12 mouse cellular contexts compared by ENCODE assay signal in the genomic region with DNA sequence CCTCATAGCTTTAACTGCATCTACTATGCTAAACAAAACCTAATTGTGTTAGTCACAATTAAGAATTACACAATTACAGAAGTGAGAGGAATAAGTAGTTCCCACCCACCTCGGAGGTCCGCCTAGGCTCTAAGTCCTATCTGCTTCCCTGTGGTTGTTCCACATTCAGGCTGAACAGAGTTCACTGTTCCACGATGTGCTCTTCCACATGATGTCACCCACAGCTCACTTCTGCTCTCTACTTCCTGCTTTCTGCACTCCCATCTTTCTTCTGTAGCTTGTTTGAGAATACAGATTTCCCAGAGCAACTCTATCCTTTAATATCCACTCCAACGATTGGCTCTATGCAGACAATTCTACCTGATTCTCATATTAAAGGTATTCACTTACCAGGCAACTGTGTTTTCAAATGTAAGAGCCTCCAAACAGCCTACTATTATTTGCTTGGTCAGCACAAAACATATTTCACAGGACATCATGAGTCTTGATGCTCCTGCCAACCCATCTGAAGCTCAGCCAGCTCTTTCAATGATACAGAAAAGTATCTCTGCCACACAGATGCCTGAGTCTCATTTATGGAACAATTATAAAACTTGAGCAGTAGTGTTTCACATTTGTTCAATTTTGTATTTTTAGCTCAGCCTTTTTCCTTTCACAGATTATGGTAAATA.
A peak's percentile ranks its signal among the peaks of the same experiment; 100 is the strongest.
DNase-seq lines count a peak whose midpoint lies in the region; ATAC-seq and TF ChIP-seq lines count a peak whose summit lies in the region.
"Had no signal": no experiment of that assay in that cellular context is flagged by ENCODE, and none has a peak within 500 bp of the region (broad histone marks: within the 10 kb centered on the region; RNA-seq: fewer than 3 reads in every experiment).

No protein-coding gene starts in this region.

- H3K36me3 ChIP-seq in liver, postnatal 0 days (replicated peaks; ENCODE audit: insufficient read depth, low read length) = no peaks in the 10 kb centered on the region
- H3K36me3 ChIP-seq: limb, embryonic 10.5 days had no signal

- DNase-seq in heart, adult 11 months = peak; percentile 89
- DNase-seq in heart, postnatal 4 days = no peak
- DNase-seq in liver, postnatal 0 days = no peak
- DNase-seq in liver = no peak
- peak; percentile 74 for DNase-seq in brain, adult 2 months (ENCODE audit: low read depth, low spot score)
- DNase-seq in left cerebral cortex, adult 18-20 months (ENCODE audit: low spot score in 2 of 2) = no peak
- DNase-seq: adrenal gland, postnatal 10 days; spleen, adult 18-20 months; thymus, postnatal 14 days had no signal

- 51% methylated on average over 4 of the region's 4 CpGs for WGBS in liver, postnatal 0 days (ENCODE audit: insufficient replicate concordance)

- H3K9ac ChIP-seq in liver, postnatal 0 days (replicated peaks) = no peak overlapping the region

- no peak for TF ChIP-seq EP300 in liver, postnatal 0 days (IDR thresholded peaks at IDR 0.05; ENCODE audit: low read depth)

- H3K4me1 ChIP-seq in liver, postnatal 0 days (ENCODE audit: insufficient read depth) = no peaks in the 10 kb centered on the region
- H3K4me1 ChIP-seq: limb, embryonic 10.5 days had no signal

- no peaks in the 10 kb centered on the region for H3K27me3 ChIP-seq in liver, postnatal 0 days (ENCODE audit: insufficient read depth, low read length)

- peak; percentile 41; the same call in 1 of the 2 replicates for ATAC-seq in liver, postnatal 0 days
- ATAC-seq in megakaryocyte progenitor cell, adult 5-6 weeks (replicated peaks; ENCODE audit: poor library complexity) = peak; percentile 100

- H3K4me3 ChIP-seq in liver, postnatal 0 days (ENCODE audit: low read depth, low read length) = no peak overlapping the region
- H3K4me3 ChIP-seq: erythroblast, embryonic 14.5 days; limb, embryonic 10.5 days had no signal

- TF ChIP-seq CTCF in liver, postnatal 0 days (IDR thresholded peaks at IDR 0.05; ENCODE audit: low read depth) = no peak

- no peak overlapping the region for H3K4me2 ChIP-seq in liver, postnatal 0 days (ENCODE audit: low read depth, low read length)

- H3K9me3 ChIP-seq in liver, postnatal 0 days (ENCODE audit: low read length) = no peaks in the 10 kb centered on the region
- H3K9me3 ChIP-seq: limb, embryonic 10.5 days had no signal

- H3K27ac ChIP-seq in liver, postnatal 0 days (ENCODE audit: low read depth) = no peak overlapping the region
- H3K27ac ChIP-seq: limb, embryonic 10.5 days had no signal

Comparison
In these comparisons a context has a peak if more than half of its experiments do, and no peak if none do; other contexts are left out.
1. DNase-seq: peak in heart, adult 11 months (single experiment) and brain, adult 2 months (single experiment); none in heart, postnatal 4 days (single experiment), liver, postnatal 0 days (single experiment), liver (single experiment) and left cerebral cortex, adult 18-20 months (0 of 2).